Mouse (Mus musculus) C2C12 (cell line): ENCODE results near the gene Rabgap1l.

Experiments
- CTCF ChIP-seq: IDR thresholded peaks from one replicate; pipeline ENCODE4 v1.5.1; 2011; ENCODE audit not compliant: control insufficient read depth, insufficient read depth, insufficient read length
- FOSL1 ChIP-seq: IDR thresholded peaks from one replicate; pipeline ENCODE4 v1.8.0; 2011; ENCODE audit warnings: mild to moderate bottlenecking, low read length; ENCODE audit not compliant: poor library complexity, insufficient read depth, severe bottlenecking
- MYOG ChIP-seq: IDR thresholded peaks from one replicate; pipeline ENCODE4 v1.6.1; 2011; ENCODE audit not compliant: control insufficient read depth, insufficient read length; ENCODE audit errors: extremely low read depth

DNA sequence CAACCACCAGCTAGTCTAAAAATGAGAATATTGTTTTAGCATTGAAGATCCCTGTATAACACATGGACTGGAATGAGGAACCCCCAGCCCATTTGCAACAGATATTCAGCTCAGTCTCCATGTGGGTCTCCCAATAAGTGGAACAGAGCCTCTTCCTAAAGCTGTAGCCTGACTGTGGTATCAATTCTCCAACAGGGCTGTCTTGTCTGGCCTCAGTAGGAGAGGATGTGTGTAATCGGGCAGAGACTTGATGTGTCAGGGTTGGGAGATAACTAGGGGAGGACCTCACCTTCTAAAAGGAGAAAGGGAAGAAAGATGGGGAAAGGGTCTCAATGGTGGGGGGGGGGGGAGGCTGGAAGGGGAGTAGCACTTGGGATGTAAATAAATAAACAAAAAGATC, 346.2 kb downstream of the Rabgap1l start:
- TF ChIP-seq CTCF (no peak), MYOG (no peak), FOSL1 (no peak)
